Comparison of ENCODE assay signal across 9 mouse cellular contexts in genomic region chr12:110277259-110277964, GRCm38 (mm10). TPM values are rescaled to one million over a fixed set of nuclear protein-coding genes. Genes with fewer than 3 reads are reported as not detected.
DNase-seq lines count a peak whose midpoint lies in the region; ATAC-seq and TF ChIP-seq lines count a peak whose summit lies in the region.
"Had no signal": no experiment of that assay in that cellular context is flagged by ENCODE, and none has a peak within 500 bp of the region (broad histone marks: within the 10 kb centered on the region; RNA-seq: fewer than 3 reads in every experiment).

No protein-coding gene starts in this region.

- H3K9me3 ChIP-seq in ES-E14 (ENCODE audit: control insufficient read depth, insufficient read depth, low read depth, low read length): no peaks in the 10 kb centered on the region
- H3K9me3 ChIP-seq in hindbrain, embryonic 15.5 days: no peaks in the 10 kb centered on the region
- no peaks in the 10 kb centered on the region for H3K9me3 ChIP-seq in midbrain, embryonic 11.5 days (ENCODE audit: control insufficient read depth, low read length)

- H3K4me2 ChIP-seq in hindbrain, embryonic 15.5 days: peak overlapping the region; percentile 85
- H3K4me2 ChIP-seq in midbrain, embryonic 11.5 days: peak overlapping the region; percentile 46

- H3K9ac ChIP-seq in ES-E14 (ENCODE audit: insufficient read depth, low read depth, low read length, poor library complexity, severe bottlenecking): peak overlapping the region; percentile 13; the same call in 1 of the 2 replicates
- H3K9ac ChIP-seq in hindbrain, embryonic 15.5 days: no peak overlapping the region
- H3K9ac ChIP-seq in midbrain, embryonic 11.5 days (ENCODE audit: low read length): no peak overlapping the region

- H3K27me3 ChIP-seq in hindbrain, embryonic 15.5 days: peaks cover 82% of the 10 kb centered on the region
- H3K27me3 ChIP-seq in midbrain, embryonic 11.5 days (ENCODE audit: control insufficient read depth, insufficient read depth, low read length): peaks cover 69% of the 10 kb centered on the region

- H3K36me3 ChIP-seq in ES-E14 (ENCODE audit: control insufficient read depth, insufficient read depth, low read length, poor library complexity, severe bottlenecking): no peaks in the 10 kb centered on the region
- H3K36me3 ChIP-seq in hindbrain, embryonic 15.5 days: no peaks in the 10 kb centered on the region
- no peaks in the 10 kb centered on the region for H3K36me3 ChIP-seq in midbrain, embryonic 11.5 days (ENCODE audit: control insufficient read depth, insufficient read depth, low read length)

- peak overlapping the region; percentile 38; the same call in 1 of the 2 replicates for H3K27ac ChIP-seq in gastrocnemius, adult 2 months
- H3K27ac ChIP-seq in ES-E14 (ENCODE audit: insufficient read depth, low read depth, low read length, poor library complexity, severe bottlenecking): no peak overlapping the region
- H3K27ac ChIP-seq in hindbrain, embryonic 15.5 days (replicated peaks): no peak overlapping the region
- no peak overlapping the region for H3K27ac ChIP-seq in midbrain, embryonic 11.5 days (ENCODE audit: low read depth, low read length)

- no peak for DNase-seq in gastrocnemius, adult 2 months
- DNase-seq in gastrocnemius, adult 18-20 months (ENCODE audit: low spot score): no peak
- no peak for DNase-seq in ES-E14 (ENCODE audit: low read depth, low spot score)
- DNase-seq in midbrain, embryonic 11.5 days (ENCODE audit: low spot score, missing footprints): no peak
- no peak for DNase-seq in right cerebral cortex, adult 18-20 months
- no peak for DNase-seq in urinary bladder, postnatal 25 days (ENCODE audit: low spot score)
- DNase-seq: B cell, adult 2 months had no signal

- in situ Hi-C loops in ES-E14 (cut with MboI; ENCODE audit: low sequenced_read_pairs in 2 of 2, unreplicated experiment in 2 of 2): no loop called here

- H3K4me3 ChIP-seq in gastrocnemius, adult 2 months: peak overlapping the region; percentile 60
- peak overlapping the region; percentile 27 to 71; a peak in 3 of 4 replicates for H3K4me3 ChIP-seq in ES-E14 (ENCODE audit: insufficient read depth in 1 of 2, low read depth in 1 of 2, low read length in 2 of 2, poor library complexity in 1 of 2, severe bottlenecking in 1 of 2)
- peak overlapping the region; percentile 53 for H3K4me3 ChIP-seq in hindbrain, embryonic 15.5 days
- H3K4me3 ChIP-seq in midbrain, embryonic 11.5 days (ENCODE audit: low read depth, low read length): peak overlapping the region; percentile 33

- TF ChIP-seq CTCF in gastrocnemius, adult 2 months (IDR thresholded peaks at IDR 0.05): no peak

- intact Hi-C loops in gastrocnemius, adult 2 months (cut with DNase I): no loop called here

- ATAC-seq in hindbrain, embryonic 15.5 days (ENCODE audit: low FRiP score, low read depth): no peak
- 0 out of 2 replicates have a peak, but pooled peaks have one; percentile 6 for ATAC-seq in midbrain, embryonic 11.5 days (ENCODE audit: low FRiP score)
- ATAC-seq in inflammation-experienced regulatory T-cells, adult 6 months: no peak

- peaks cover 0 to 9% of the 10 kb centered on the region in 2 experiments; a peak in 2 of 4 replicates for H3K4me1 ChIP-seq in ES-E14 (ENCODE audit: control insufficient read depth in 2 of 2, insufficient read depth in 2 of 2, low read length in 2 of 2, poor library complexity in 1 of 2)
- H3K4me1 ChIP-seq in hindbrain, embryonic 15.5 days (replicated peaks): peaks cover 32% of the 10 kb centered on the region
- peaks cover 9% of the 10 kb centered on the region for H3K4me1 ChIP-seq in midbrain, embryonic 11.5 days (ENCODE audit: control insufficient read depth, insufficient read depth, low read length)

- WGBS in hindbrain, embryonic 15.5 days: 2% methylated on average over 33 of the region's 33 CpGs
- 3% methylated on average over 33 of the region's 33 CpGs for WGBS in midbrain, embryonic 11.5 days

TF ChIP-seq in ES-E14, 5 proteins besides CTCF, POLR2A, EP300 and RAD21:
- no peak for TF ChIP-seq CHD2 (IDR thresholded peaks at IDR 0.05; ENCODE audit: low read depth, low read length)
- no peak for TF ChIP-seq MAFK (IDR thresholded peaks at IDR 0.05; ENCODE audit: insufficient read depth, low read depth, low read length)
- no peak for TF ChIP-seq ZC3H11A (IDR thresholded peaks at IDR 0.05; ENCODE audit: borderline replicate concordance, low read depth, low read length)
- no peak for TF ChIP-seq ZNF384 (IDR thresholded peaks at IDR 0.05; ENCODE audit: low read depth, low read length)
- TF ChIP-seq HCFC1 (IDR thresholded peaks at IDR 0.05; ENCODE audit: borderline replicate concordance, insufficient read depth, low read length): no peak

RNA-seq across cellular contexts. Expression of gene Dio3, which starts 1.5 kb away (rescaled TPM):
- total RNA-seq in gastrocnemius, adult 2 months (2021): under 1 TPM in 1 of 2 experiments, not detected in 1; 0.43 TPM
- under 1 TPM; 0.14 to 0.32 TPM for total RNA-seq in gastrocnemius, adult 18-20 months (2021)
- total RNA-seq in ES-E14 (2012; rRNA removed): 4.7 and 8.5 TPM in 2 replicates
- 1.9 and 3.3 TPM in 2 replicates for polyA plus RNA-seq in hindbrain, embryonic 15.5 days (2015; fragmentation: Nextera tagmentation; extraction: Ambion mirVana)
- not detected in 2 replicates for polyA plus RNA-seq in midbrain, embryonic 11.5 days (2014; fragmentation: Nextera tagmentation; extraction: Ambion mirVana)
- polyA plus RNA-seq in inflammation-experienced regulatory T-cells, adult 6 months (2017; shearing (Covaris generic)): not detected
